Mouse (Mus musculus): ENCODE data around the gene Arhgap22.

DNA sequence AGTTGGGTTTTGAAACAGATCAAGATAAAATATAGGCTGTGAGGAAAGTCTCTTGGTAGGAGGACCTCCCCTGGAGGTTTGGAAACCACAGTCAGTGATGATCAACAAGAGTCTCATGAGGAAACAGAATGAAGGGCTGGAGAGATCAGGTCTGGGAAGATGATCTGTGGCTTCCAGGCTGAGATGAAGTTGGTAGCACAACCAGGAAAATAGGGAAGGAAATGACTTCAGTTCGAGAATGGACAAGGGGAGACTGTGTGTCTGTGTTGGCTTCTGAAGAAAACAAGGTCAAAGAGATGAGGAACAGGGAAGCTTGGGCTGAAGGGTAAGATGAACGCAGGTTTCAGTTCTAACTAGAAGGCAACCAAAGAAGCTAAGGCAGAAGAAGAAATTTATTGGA, 26.6 kb downstream of the Arhgap22 start:
- TF ChIP-seq CTCF (IDR thresholded peaks at IDR 0.05; ENCODE audit: low read depth, low read length) (no peak), POLR2A (IDR thresholded peaks at IDR 0.05; ENCODE audit: borderline replicate concordance, low read depth, low read length) (no peak)
